Comparison of ENCODE assay signal across 23 mouse cellular contexts in genomic region chr9:69728736-69729135, GRCm38 (mm10). TPM values are rescaled to one million over a fixed set of nuclear protein-coding genes. Genes with fewer than 3 reads are reported as not detected.
"Had no signal": no experiment of that assay in that cellular context is flagged by ENCODE, and none has a peak within 500 bp of the region (broad histone marks: within the 10 kb centered on the region; RNA-seq: fewer than 3 reads in every experiment).

No protein-coding gene starts in this region.

- H3K36me3 ChIP-seq: liver, embryonic 13.5 days; midbrain, embryonic 10.5 days; midbrain, embryonic 13.5 days; neural tube, embryonic 13.5 days; stomach, embryonic 15.5 days had no signal

- H3K4me3 ChIP-seq: layer of hippocampus, adult 2 months; liver, embryonic 13.5 days; midbrain, embryonic 10.5 days; midbrain, embryonic 13.5 days; myocyte; neural tube, embryonic 13.5 days; stomach, embryonic 15.5 days had no signal

- H3K27ac ChIP-seq: kidney, postnatal 0 days; layer of hippocampus, adult 2 months; liver, embryonic 13.5 days; midbrain, embryonic 10.5 days; midbrain, embryonic 13.5 days; neural tube, embryonic 13.5 days; stomach, embryonic 15.5 days had no signal

- DNase-seq: kidney, adult 2 months; kidney, postnatal 25 days; layer of hippocampus, adult 9-11 months; liver, embryonic 13.5 days; lung, adult 2 months; lung, postnatal 14 days; lung, postnatal 4 days; retina, postnatal 1 day; right cerebral cortex, postnatal 25 days; spleen, adult 18-20 months had no signal

- H3K27me3 ChIP-seq: liver, embryonic 13.5 days; midbrain, embryonic 13.5 days; neural tube, embryonic 13.5 days; stomach, embryonic 15.5 days had no signal

- H3K4me1 ChIP-seq: liver, embryonic 13.5 days; midbrain, embryonic 10.5 days; midbrain, embryonic 13.5 days; neural tube, embryonic 13.5 days; stomach, embryonic 15.5 days had no signal

RNA-seq across cellular contexts. Expression of gene Foxb1, which starts 32.0 kb away (rescaled TPM):
- polyA plus RNA-seq: intestine, embryonic 14.5 days; intestine, postnatal 0 days; kidney, adult 2 months; kidney, postnatal 0 days; large intestine, adult 2 months; liver, adult 2 months; liver, embryonic 13.5 days; liver, embryonic 16.5 days; lung, adult 2 months; lung, embryonic 16.5 days; myocyte had no signal
